Mouse (Mus musculus): ENCODE measurements around the gene Bahcc1.

Bahcc1 gene

GRCm38 (mm10) chr11:120298441-120299141, 65.8 kb downstream of the Bahcc1 start:
- DNase-seq (ENCODE audit: low spot score), result no peak

GRCm38 (mm10) chr11:120299484-120299883, 66.7 kb downstream of the Bahcc1 start:
- DNase-seq (ENCODE audit: low spot score), result no peak

GRCm38 (mm10) chr11:120303119-120303518, 70.4 kb downstream of the Bahcc1 start:
- DNase-seq (ENCODE audit: low spot score), result no peak

GRCm38 (mm10) chr11:120303559-120304349, 71.0 kb downstream of the Bahcc1 start:
- no peak for DNase-seq (ENCODE audit: low spot score)

GRCm38 (mm10) chr11:120304350-120304694, 71.6 kb downstream of the Bahcc1 start:
- peak; percentile 56 for DNase-seq (ENCODE audit: low spot score)

- peak; percentile 86 for DNase-seq (ENCODE audit: low spot score)
Measured at GRCm38 (mm10) chr11:120304886-120305534, 72.3 kb downstream of the Bahcc1 start.

GRCm38 (mm10) chr11:120305535-120306365, 73.0 kb downstream of the Bahcc1 start:
- DNase-seq (ENCODE audit: low spot score), result no peak

- DNase-seq (ENCODE audit: low spot score), result no peak
Measured at GRCm38 (mm10) chr11:120306366-120307131, 73.8 kb downstream of the Bahcc1 start.

- no peak for DNase-seq (ENCODE audit: low spot score)
Measured at GRCm38 (mm10) chr11:120307132-120307413, 74.3 kb downstream of the Bahcc1 start.

GRCm38 (mm10) chr11:120307566-120308430, 75.1 kb downstream of the Bahcc1 start:
- DNase-seq (ENCODE audit: low spot score), result peak; percentile 82

- no peak for DNase-seq (ENCODE audit: low spot score)
Measured at GRCm38 (mm10) chr11:120308441-120309320, 75.9 kb downstream of the Bahcc1 start.

GRCm38 (mm10) chr11:120310813-120311312, 78.1 kb downstream of the Bahcc1 start:
- peak; percentile 90 for DNase-seq (ENCODE audit: low spot score)

- DNase-seq (ENCODE audit: low spot score), result no peak
Measured at GRCm38 (mm10) chr11:120311561-120311960, 78.8 kb downstream of the Bahcc1 start.

- no peak for DNase-seq (ENCODE audit: low spot score)
Measured at GRCm38 (mm10) chr11:120312069-120312468, 79.3 kb downstream of the Bahcc1 start.

GRCm38 (mm10) chr11:120313906-120314685, 81.3 kb downstream of the Bahcc1 start:
- DNase-seq (ENCODE audit: low spot score), result no peak

- DNase-seq (ENCODE audit: low spot score), result no peak
Measured at GRCm38 (mm10) chr11:120314721-120315415, 82.1 kb downstream of the Bahcc1 start.

- no peak for DNase-seq (ENCODE audit: low spot score)
Measured at GRCm38 (mm10) chr11:120315416-120315761, 82.6 kb downstream of the Bahcc1 start.

All from ovary, adult 18-20 months (tissue).